Mouse (Mus musculus): ENCODE results near the gene Fam83f.

The Fam83f gene

DNA sequence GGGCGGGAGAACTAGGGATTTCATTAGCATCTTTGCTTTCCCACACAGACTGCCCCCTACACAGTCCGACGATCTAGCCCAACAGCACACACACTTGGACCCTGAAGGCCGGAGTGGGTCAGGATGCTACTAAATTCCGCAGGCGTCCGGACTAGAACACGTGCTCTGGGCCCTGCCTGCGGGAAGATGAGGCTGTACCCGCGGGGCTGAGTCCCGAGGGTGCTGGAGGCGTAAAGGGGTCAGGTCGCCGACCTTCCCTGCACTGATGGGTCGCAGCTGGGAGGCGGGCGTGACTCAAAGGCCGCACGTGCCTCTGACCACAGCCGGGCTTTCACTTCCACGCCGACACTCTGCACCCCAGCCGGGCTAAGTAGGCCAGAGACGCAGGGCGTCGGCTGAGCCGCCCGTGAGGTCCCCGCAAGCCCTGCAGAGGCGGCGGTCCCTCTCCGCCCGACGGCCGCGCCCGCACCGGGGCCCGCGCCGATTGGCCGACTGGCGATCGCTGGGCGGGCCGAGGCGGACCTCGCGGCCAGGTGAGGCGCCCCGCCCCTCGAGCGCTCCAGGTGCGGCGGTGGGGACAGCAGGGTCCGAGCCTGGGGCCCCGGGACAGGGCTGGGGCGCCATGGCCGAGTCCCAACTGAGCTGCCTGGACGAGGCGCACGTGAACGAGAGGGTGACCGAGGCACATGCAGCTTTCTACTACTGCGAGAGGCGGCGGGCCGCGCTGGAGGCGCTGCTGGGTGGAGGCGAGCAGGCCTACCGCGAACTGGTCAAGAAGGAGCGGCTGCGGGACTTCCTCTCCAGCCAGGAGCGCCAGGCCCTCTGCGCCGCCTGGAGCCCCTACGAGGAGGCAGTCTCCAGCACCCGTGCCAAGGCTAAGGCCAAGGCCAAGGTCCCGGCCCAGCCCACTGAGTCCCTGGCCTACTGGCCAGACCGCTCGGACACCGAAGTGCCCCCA lies at the start of gene Fam83f:
TSS of gene Fam83f (plus strand) at position 553 of the 958 bp plus-strand sequence.
- peak; percentile 34 to 65 for DNase-seq (ENCODE audit: inconsistent age in 2 of 2, low spot score in 1 of 2)

DNA sequence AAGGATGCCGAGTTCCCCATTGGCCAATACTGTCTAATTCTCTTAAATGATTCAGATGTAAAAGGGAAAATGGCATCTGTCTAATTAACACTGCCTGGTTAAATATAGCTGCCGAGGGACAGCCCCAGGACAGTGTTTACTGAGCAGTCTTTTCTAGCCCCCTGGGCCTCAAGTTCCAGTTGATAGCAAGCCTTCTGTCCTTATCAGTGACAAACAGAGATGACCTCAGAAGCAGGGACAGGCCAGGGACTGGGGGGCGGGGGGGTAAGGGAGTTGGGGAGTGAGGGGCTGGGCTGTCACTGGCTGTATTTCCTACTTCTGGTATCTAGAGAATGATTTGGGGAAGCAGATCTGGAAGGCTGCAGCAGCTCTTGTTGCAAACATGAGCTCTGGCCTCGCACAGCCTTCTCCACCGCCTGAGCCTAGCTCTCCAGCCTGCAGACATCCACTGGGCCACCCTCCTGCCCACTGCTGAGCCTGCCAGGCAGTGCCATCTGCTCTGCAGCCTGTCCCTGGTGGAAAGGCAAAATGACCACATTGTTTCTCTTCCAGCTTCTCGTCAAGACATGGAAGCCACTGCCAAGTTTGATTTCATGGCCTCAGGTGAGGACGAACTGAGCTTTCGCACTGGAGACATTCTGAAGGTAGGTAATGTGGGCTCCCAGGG lies 48.3 kb upstream of the Fam83f start:
- DNase-seq (ENCODE audit: inconsistent age in 2 of 2, low spot score in 1 of 2): no peak

DNA sequence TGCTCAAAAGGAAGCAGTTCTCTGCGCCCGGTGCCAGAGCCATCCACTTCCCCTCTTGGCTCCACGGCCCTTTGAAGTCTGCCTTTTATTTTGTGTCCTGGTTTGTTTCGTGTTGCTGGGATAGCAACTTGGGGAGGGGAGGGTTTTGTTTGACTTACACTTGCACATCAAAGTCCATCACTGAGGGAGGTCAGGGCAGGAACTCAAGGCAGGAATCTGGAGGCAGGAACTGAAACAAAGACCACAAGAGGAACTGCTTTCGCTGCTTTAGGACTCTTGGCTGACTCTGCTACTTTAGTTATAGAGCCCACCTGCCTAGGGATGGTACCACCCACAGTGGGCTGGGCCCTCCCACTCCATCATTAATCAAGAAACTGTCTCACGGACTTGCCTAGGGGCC lies 45.2 kb upstream of the Fam83f start:
- DNase-seq (ENCODE audit: inconsistent age in 2 of 2, low spot score in 1 of 2): no peak

- DNase-seq (ENCODE audit: inconsistent age in 2 of 2, low spot score in 1 of 2): no peak
Observed at GRCm38 (mm10) chr15:80630147-80630546, 41.5 kb upstream of the Fam83f start.

GRCm38 (mm10) chr15:80630711-80631110 lies 40.9 kb upstream of the Fam83f start:
- no peak for DNase-seq (ENCODE audit: inconsistent age in 2 of 2, low spot score in 1 of 2)

DNA sequence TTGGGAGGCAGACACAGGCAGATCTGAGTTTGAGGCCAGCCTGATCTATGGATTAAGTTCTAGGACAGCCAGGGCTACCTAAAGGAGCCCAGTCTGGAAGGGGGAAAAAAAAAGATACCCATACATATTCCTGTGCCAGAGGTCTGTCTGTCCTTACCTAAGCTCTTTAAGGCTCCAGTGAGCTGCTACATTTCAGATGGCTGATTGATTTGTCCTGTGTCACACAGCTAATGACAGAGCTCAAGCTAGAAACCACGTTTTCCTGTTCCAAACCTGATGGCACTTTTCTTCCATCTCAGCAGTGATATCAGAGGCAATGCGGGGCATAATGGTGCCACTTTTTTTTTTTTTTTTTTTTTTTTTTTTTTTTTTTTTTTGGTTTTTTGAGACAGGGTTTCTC lies 40.3 kb upstream of the Fam83f start:
- no peak for DNase-seq (ENCODE audit: inconsistent age in 2 of 2, low spot score in 1 of 2)

DNA sequence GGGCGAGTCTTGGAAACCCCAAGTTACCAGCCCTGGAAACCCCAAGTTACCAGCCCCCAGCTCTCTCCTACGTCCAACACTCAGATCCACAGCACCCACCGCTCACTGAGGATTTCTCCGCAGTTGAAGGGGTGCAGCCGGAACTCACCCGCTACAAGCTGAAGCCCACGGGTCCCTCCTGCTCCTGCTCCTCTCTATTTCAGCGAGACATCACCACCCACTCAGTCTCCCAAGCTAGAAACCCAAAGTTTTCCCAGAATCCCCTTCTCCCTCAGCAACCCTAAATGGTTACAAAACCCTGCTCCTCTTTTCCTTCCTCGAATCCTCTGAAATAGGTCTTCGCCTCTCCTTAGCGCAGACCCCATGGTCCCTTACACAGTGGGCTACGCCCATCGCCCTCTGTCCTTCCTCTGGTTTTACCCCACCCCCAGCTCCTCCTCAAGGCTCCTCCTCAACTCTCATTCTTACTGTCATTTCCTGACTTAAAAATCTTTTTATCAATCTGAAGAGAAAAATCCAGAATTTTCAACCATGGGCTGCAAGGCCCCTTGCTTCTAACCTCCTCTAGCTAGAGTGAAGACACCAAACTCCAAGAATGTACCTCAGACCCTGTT lies 39.3 kb upstream of the Fam83f start:
- no peak for DNase-seq (ENCODE audit: inconsistent age in 2 of 2, low spot score in 1 of 2)

DNA sequence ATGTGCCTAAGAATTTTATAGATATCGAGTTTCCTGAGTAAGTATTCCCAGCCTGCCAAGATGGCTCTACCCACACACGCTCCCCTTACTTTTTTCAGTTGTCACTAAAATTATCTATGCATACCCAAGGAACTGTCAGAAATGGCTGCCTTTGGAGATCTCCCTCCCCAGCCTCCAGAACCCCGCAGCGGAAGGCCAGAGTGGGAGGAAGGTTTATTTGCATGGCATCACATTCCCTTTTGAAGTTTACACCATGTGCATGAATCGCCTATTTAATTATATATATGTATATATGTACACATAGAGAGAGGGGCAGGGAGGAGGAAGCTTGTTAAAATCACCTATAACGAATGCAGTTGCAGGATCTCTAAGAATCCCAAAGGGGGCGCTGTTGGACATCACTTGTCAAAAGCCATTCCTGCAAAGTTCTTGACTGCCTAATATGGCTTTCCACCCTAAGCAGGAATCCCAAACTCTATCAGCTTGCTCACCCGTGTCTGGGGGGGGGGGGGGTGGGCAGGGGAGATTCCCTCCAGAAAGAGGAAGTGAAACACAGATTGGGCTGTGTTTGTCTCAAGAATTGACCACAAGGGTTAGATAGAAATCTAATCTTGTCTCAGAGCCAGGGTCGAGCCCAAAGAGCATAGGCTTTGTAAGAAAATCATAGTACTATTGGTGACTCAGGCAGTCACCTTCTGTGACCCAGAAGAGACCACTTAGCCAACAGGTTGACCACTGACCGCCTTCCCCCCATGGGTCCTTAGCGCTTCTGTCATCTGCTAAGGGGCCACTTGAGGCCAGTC lies 37.1 kb upstream of the Fam83f start:
- peak in 1 of 2 experiments; percentile 61 for DNase-seq (ENCODE audit: inconsistent age in 2 of 2, low spot score in 1 of 2)

DNA sequence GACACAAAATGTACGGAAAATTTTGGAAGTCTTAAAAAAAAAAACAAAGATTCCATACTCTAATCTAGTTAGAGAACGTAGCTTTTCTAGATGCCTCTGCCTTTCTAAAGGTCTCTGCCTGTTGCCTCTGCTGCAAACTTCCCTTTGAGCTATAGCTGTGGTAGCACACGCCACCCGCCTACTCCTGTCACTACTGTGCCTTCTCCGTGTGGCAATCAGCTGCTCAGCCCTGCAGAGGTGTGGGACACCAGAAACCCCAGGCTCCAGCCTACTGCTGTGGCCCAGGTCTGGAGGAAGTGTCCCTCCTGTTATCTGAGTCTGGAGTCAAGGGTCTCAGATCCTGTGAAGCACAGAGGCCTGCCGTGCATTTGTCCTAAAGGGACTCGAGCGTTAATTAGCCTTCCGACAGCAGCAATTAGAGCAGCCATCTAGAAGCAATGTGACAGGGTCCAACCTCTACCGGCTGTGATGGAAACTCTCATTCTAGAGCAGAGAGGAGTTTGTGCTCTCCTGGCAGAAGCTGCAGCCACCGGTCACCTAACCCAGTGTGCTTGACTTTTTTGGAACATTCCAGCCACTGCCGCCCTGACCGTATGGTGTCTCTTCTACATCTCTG lies 34.8 kb upstream of the Fam83f start:
- no peak for DNase-seq (ENCODE audit: inconsistent age in 2 of 2, low spot score in 1 of 2)

- peak in 1 of 2 experiments; percentile 36 for DNase-seq (ENCODE audit: inconsistent age in 2 of 2, low spot score in 1 of 2)
Observed at GRCm38 (mm10) chr15:80639071-80639702, 32.5 kb upstream of the Fam83f start.

GRCm38 (mm10) chr15:80639874-80640273 lies 31.8 kb upstream of the Fam83f start:
- DNase-seq (ENCODE audit: inconsistent age in 2 of 2, low spot score in 1 of 2): no peak

GRCm38 (mm10) chr15:80641702-80642435 lies 29.8 kb upstream of the Fam83f start:
- DNase-seq (ENCODE audit: inconsistent age in 2 of 2, low spot score in 1 of 2): no peak

GRCm38 (mm10) chr15:80645006-80645797 lies 26.4 kb upstream of the Fam83f start:
- DNase-seq (ENCODE audit: inconsistent age in 2 of 2, low spot score in 1 of 2): no peak

DNA sequence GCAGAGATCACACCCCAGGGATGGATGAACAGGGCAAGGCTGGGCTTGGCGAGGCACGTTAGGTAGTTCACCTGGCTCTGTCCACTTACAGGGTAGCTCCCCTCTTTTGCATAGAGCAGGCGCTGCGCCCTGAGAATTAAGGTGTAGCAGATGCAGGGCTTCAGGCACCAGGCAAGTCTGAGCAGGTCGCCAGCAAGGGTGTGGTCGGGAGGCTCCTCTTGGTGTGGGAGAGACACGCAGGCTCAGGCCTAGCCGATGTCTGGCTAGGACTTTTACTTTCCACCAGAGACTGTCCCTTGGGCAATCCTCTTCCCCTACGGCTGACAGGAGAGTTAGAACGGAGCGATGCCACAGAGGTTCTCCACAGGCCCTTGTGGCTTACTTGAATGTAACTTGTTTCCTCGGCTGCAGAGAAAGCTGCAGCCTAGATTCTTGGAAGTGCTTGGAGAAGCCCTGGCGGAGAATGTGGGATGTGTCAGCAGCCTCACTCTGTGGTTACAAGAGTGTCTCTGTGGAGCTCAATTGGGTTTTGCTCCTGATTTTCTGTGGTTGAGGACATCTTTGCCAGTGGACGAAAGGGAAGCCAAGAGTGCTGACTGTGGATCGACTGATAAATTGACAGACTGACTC lies 22.6 kb upstream of the Fam83f start:
- no peak for DNase-seq (ENCODE audit: inconsistent age in 2 of 2, low spot score in 1 of 2)

GRCm38 (mm10) chr15:80650412-80650811 lies 21.2 kb upstream of the Fam83f start:
- no peak for DNase-seq (ENCODE audit: inconsistent age in 2 of 2, low spot score in 1 of 2)

GRCm38 (mm10) chr15:80653865-80654264 lies 17.8 kb upstream of the Fam83f start:
- peak in 1 of 2 experiments; percentile 39 for DNase-seq (ENCODE audit: inconsistent age in 2 of 2, low spot score in 1 of 2)

- DNase-seq (ENCODE audit: inconsistent age in 2 of 2, low spot score in 1 of 2): no peak
Observed at GRCm38 (mm10) chr15:80658815-80659471, 12.7 kb upstream of the Fam83f start.

Measured in adrenal gland, adult (tissue).